Mouse (Mus musculus) olfactory bulb, adult 2 months (tissue): ENCODE results near the gene Nphp1.

Experiments
- CTCF ChIP-seq: fragments of 200-500 bp; IDR thresholded peaks from 2 replicates; pipeline ENCODE4 v1.5.1; 2012; ENCODE audit warnings: low read depth, mild to moderate bottlenecking, low read length, moderate library complexity; ENCODE audit not compliant: insufficient read depth
- POLR2A ChIP-seq: fragments of 200-500 bp; IDR thresholded peaks from 2 replicates; pipeline ENCODE4 v1.6.1; 2012; ENCODE audit warnings: mild to moderate bottlenecking, low read depth, low read length, moderate library complexity; ENCODE audit not compliant: insufficient read depth

DNA sequence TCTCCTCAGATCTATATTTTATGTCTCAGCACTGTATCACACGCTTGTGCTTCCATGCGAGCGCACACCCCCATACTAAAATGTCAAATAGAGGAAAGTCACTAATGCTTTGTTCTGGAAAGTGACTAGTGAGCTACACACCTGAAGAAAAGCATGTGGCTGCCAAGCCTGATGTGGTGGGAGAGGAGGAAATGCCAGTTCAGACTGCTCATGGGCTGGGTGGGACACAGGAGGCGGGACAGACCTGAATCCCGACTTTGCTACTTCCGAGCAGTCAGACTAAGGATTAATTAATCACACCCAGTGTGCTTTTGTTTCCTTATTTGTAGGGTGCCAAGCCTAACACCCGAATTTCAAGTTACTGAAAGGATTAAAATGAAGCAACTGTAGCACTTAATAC, 40.4 kb downstream of the Nphp1 start:
- TF ChIP-seq CTCF, result no peak
- TF ChIP-seq POLR2A, result no peak
